Mouse (Mus musculus): ENCODE results near the gene Pfkfb1. TPM values are rescaled to one million over a fixed set of nuclear protein-coding genes. Genes with fewer than 3 reads are reported as not detected.
A peak's percentile ranks its signal among the peaks of the same experiment; 100 is the strongest.

Pfkfb1 gene
- total RNA-seq, 2 experiments from 2014 or later, result 3.6 TPM

DNA sequence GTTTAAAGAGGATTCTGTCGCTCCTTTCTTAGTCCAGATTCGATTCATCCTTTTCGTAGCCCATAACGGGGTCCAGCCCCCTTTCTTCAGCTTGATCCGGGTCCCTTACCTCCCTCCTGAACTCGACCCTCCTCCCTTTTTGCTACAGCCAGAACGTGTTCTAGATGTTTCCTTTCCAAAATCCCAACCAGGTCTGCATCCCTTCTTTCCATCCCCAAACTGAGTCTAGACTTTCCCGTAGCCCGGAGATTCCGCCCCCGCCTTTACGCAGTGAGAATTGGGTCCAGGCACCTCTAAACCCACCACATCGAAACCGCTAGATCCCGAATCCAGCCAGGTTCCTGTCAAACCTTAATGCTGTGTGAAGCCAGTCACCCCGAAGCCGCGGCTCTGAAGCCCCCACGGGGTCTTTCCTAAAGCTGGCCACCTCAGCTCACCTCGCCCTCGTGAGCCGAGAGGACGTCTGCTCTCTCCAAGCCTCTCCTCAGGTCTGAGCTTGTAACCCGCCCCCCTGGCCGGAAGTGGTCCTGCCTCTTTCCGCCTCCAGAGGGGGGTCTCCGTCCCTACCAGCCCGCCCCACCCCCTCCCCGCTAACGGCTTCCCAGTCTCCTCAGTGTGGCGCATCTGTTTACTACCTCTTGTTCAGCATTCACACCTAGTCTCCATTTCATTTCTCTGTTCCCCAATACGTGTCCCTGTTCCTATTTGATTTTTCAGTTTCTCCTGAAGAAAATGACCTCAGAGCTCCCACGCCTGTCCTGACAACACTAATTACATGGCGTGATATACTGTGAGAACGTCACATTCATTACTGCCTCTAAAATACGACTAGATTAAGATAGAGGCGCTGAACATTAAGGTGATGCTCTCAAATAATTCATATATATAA lies 69.1 kb downstream of the Pfkfb1 start, which contains the start of gene Tro:
Gene Tro, minus strand, starts transcription at position 676 of the 889 bp plus-strand sequence.
- peak; percentile 34 to 64 for DNase-seq (ENCODE audit: extremely low spot score in 1 of 2, low spot score in 2 of 2)
- intact Hi-C loops (cut with DNase I), result loop anchor here (10.0 kb wide), 2 partner anchors 142 to 328 kb away; no protein-coding TSS in a partner anchor

DNA sequence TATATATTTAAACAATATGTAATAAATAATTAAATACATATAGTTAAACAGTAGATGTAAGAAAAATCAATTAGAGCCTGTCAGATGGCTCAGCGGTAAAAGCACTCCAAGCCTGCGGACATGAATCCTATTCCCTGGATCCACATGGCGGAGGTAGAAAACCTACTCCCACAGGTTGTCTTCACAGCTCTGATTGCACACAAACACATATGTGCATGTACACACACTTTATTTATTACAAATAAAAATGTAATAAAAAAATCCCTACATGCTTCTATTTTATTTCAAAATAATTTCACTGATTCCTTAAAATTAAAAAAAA lies 69.7 kb downstream of the Pfkfb1 start:
- intact Hi-C loops (cut with DNase I), result loop anchor here (10.0 kb wide), 2 partner anchors 143 to 327 kb away; no protein-coding TSS in a partner anchor
- DNase-seq (ENCODE audit: extremely low spot score in 1 of 2, low spot score in 2 of 2), result no peak

DNA sequence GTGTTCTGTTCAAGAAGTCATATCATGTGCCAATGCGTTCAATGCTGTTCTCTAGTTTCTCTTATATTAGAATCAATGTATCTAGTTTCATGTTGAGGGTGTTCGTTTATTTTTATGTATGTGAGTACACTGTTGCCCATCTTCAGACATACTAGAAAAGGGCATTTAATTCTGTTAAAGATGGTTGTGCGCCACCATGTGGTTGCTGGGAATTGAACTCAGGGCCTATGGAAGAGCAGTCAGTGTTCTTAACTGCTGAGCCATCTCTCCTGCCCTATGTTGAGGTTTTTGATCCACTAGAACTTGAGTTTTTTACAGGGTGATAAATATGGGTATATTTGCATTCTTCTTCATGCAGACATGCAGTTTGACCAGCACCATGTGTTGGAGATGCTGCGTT lies 74.8 kb downstream of the Pfkfb1 start:
- intact Hi-C loops (cut with DNase I), result loop anchor here (10.0 kb wide), 1 partner anchor 292 kb away; no protein-coding TSS in a partner anchor
- no peak for DNase-seq (ENCODE audit: extremely low spot score in 1 of 2, low spot score in 2 of 2)

DNA sequence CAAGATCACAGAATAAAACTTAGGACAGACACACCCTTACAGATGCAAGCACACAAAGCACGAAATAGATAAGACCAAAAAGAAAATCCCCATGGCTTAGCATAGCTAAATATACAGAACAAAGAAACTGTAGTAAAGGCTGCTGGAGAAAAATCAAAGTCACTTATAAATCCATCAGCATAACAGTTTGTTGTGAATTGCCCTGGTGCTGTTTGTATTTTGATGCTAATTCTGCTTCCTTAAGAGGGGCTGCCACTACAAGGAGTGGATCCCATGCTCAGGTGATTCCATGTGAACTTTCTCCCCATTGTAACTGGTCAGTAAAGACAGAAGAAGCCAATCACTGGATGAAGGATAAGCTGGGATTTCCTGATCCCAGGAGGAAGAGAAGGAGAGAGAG lies 89.5 kb downstream of the Pfkfb1 start:
- intact Hi-C loops (cut with DNase I), result no loop called here
- DNase-seq (ENCODE audit: extremely low spot score in 1 of 2, low spot score in 2 of 2), result no peak

Small RNAs within 50 kb of the gene (microRNA-seq; reads per million reads assigned to microRNA genes)
- gene Mir3620, result not detected

Other genes starting within 250 kb of the Pfkfb1 start
- gene Tmem29, start 129.1 kb upstream of the Pfkfb1 start, total RNA-seq (2021), result 10 to 100 TPM; 53.1 to 55.1 TPM
- gene Alas2, start 40.9 kb upstream of the Pfkfb1 start, total RNA-seq (2021), result 10 to 100 TPM in 1 of 2 experiments, 1 to 10 TPM in 1; 7.6 to 13.8 TPM
- 10 to 100 TPM; 16.6 to 16.9 TPM for gene Apex2, start 1.6 kb downstream of the Pfkfb1 start, total RNA-seq (2021)
- 100 to 1,000 TPM; 153 to 162 TPM for gene Tro, start 69.4 kb downstream of the Pfkfb1 start, total RNA-seq (2021)
- gene Maged2, start 226.1 kb downstream of the Pfkfb1 start, total RNA-seq (2021), result 100 to 1,000 TPM in 1 of 2 experiments, 10 to 100 TPM in 1; 92.6 to 101 TPM

Data from left cerebral cortex, postnatal 10 days (tissue).